Mouse (Mus musculus) forebrain, embryonic 16.5 days (tissue): ENCODE data around the gene Hist1h1d. TPM values are rescaled to one million over a fixed set of nuclear protein-coding genes. Genes with fewer than 3 reads are reported as not detected.
"Not testable (repeated sequence)": the region's sequence is repeated elsewhere in the genome, so short reads cannot be mapped to it uniquely, and the experiment has no call there.

ENCODE experiments used
- ATAC-seq: fragments of 200-750 bp; cut with Nextera tagmentation; 2 replicates; pipeline ENCODE4 v1.8.0; 2017; ENCODE audit warnings: mild to moderate bottlenecking, moderate library complexity
- H3K27ac ChIP-seq: fragments of 300-500 bp; sonication (generic); 2 replicates; pipeline ENCODE4 v1.5.1; 2014; ENCODE audit warnings: low read length, control low read depth
- H3K27me3 ChIP-seq: fragments of 300-500 bp; sonication (generic); replicated peaks from 2 replicates; pipeline ENCODE4 v1.6.1; 2014; ENCODE audit warnings: low read length; ENCODE audit not compliant: control insufficient read depth, insufficient read depth
- H3K36me3 ChIP-seq: fragments of 300-500 bp; sonication (generic); 2 replicates; pipeline ENCODE4 v1.6.1; 2014; ENCODE audit not compliant: control insufficient read depth, insufficient read depth
- H3K4me1 ChIP-seq: fragments of 300-500 bp; sonication (generic); replicated peaks from 2 replicates; pipeline ENCODE4 v1.6.1; 2014; ENCODE audit warnings: low read length; ENCODE audit not compliant: control insufficient read depth, insufficient read depth
- H3K4me2 ChIP-seq: fragments of 300-500 bp; sonication (generic); 2 replicates; pipeline ENCODE4 v1.6.1; 2014; ENCODE audit warnings: mild to moderate bottlenecking, low read length, control low read depth
- H3K4me3 ChIP-seq: fragments of 300-500 bp; sonication (generic); replicated peaks from 2 replicates; pipeline ENCODE4 v1.5.1; 2014; ENCODE audit warnings: mild to moderate bottlenecking, low read length, control low read depth
- H3K9ac ChIP-seq: fragments of 300-500 bp; sonication (generic); replicated peaks from 2 replicates; pipeline ENCODE4 v1.6.1; 2014; ENCODE audit warnings: low read depth, low read length, control low read depth
- H3K9me3 ChIP-seq: fragments of 300-500 bp; sonication (generic); 2 replicates; pipeline ENCODE4 v1.6.1; 2016; ENCODE audit warnings: low read length; ENCODE audit not compliant: control insufficient read depth
- WGBS: fragments of 180-500 bp; shearing (Covaris S2); extraction: QIAGEN DNeasy Blood & Tissue Kit; methylation state at CpG from one replicate; pipeline ENCODE4 v1.1.7; 2014; 5-methylcytosine and 5-hydroxymethylcytosine counted together
- polyA plus RNA-seq: library from polyadenylated mRNA; unstranded; fragments of >200 nt; fragmentation: Nextera tagmentation; extraction: Ambion mirVana; gene quantifications from 2 replicates; pipeline ENCODE4 v1.2.1, GENCODE M21; 2015

Hist1h1d gene
- polyA plus RNA-seq, 1 experiment from 2014 or later, result 0.22 TPM

DNA sequence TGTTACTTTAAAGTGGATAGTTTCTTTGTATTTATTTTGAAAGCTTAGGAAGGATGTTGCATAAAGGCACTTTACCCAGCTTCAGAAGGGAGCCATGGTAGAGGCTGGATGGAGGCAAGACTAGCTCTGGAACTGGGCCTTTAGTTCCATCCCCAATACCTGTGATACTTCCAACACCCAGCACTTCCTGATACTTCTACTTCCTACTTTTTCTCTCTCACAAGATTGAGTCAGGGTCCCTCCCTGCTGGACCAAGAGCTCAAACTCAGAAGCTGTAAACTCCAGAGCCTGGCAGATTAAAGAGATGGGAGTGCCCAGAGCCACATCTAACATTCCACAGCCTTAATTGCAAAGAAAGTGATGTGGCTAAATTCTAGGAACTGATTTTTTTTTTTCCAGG lies 31.3 kb downstream of the Hist1h1d start:
- no peaks in the 10 kb centered on the region for H3K36me3 ChIP-seq
- peak overlapping the region; percentile 98 for H3K27ac ChIP-seq
- peaks cover 33% of the 10 kb centered on the region for H3K4me1 ChIP-seq
- H3K27me3 ChIP-seq, result no peaks in the 10 kb centered on the region
- peak overlapping the region; percentile 60 for H3K4me2 ChIP-seq
- no peaks in the 10 kb centered on the region for H3K9me3 ChIP-seq
- ATAC-seq, result no peak
- H3K4me3 ChIP-seq, result peak overlapping the region; percentile 49
- peak overlapping the region; percentile 67 for H3K9ac ChIP-seq

DNA sequence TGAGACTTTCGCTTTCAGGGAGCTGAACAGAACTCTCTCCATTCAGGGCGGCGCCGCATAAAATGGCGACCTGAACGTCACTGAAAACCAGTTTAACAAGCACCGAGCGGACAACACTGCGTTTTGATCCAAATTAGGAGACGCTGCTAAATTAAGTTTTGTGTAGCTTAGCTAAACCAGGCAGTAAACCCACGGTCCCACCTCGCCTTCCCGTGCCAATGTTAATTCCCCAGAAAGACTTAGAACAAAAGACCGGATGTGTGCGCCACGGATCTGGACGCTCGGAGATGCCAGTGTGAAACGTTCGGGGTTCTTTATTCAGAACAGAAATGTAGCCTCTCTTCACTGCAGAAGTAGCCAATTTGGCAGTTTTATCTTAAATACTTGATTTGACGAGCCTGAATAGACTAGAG lies 32.0 kb downstream of the Hist1h1d start:
- Histone ChIP-seq H3K9me3 (no peaks in the 10 kb centered on the region), H3K36me3 (no peaks in the 10 kb centered on the region), H3K27me3 (no peaks in the 10 kb centered on the region), H3K4me1 (peaks cover 33% of the 10 kb centered on the region), H3K9ac (peak overlapping the region; percentile 67), H3K4me3 (peak overlapping the region; percentile 49), H3K4me2 (peak overlapping the region; percentile 60), H3K27ac (peak overlapping the region; percentile 98)
- WGBS, result 0% methylated on average over 21 of the region's 21 CpGs
- ATAC-seq, result peak; percentile 11

DNA sequence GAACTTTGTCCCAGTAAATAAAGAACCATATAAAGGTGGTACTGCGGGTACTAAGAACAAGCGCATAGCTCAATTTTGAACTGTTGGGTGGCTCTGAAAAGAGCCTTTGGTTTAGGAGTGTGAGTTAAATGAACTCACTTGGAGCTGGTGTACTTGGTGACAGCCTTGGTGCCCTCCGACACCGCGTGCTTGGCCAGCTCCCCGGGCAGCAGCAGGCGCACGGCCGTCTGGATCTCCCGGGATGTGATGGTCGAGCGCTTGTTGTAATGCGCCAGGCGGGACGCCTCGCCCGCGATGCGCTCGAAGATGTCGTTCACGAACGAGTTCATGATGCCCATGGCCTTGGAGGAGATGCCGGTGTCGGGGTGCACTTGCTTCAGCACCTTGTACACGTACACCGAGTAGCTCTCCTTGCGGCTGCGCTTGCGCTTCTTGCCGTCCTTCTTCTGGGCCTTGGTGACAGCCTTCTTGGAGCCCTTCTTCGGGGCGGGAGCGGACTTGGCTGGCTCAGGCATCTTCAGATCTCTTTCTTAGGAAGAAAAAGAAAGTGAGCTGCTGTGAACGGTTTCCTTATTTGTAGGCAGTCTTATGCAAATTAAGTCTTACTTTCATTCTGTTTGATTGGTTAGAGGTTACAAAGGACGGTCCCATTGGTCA lies 32.5 kb downstream of the Hist1h1d start:
- H3K27me3 ChIP-seq, H3K36me3 ChIP-seq, H3K9me3 ChIP-seq: not testable (repeated sequence)
- Histone ChIP-seq H3K9ac (peak overlapping the region; percentile 67), H3K4me2 (peak overlapping the region; percentile 60), H3K4me3 (peak overlapping the region; percentile 49), H3K4me1 (peaks cover 33% of the 10 kb centered on the region), H3K27ac (peak overlapping the region; percentile 98)
- under 1% methylated on average over 30 of the region's 36 CpGs for WGBS
- ATAC-seq, result peak; percentile 87

DNA sequence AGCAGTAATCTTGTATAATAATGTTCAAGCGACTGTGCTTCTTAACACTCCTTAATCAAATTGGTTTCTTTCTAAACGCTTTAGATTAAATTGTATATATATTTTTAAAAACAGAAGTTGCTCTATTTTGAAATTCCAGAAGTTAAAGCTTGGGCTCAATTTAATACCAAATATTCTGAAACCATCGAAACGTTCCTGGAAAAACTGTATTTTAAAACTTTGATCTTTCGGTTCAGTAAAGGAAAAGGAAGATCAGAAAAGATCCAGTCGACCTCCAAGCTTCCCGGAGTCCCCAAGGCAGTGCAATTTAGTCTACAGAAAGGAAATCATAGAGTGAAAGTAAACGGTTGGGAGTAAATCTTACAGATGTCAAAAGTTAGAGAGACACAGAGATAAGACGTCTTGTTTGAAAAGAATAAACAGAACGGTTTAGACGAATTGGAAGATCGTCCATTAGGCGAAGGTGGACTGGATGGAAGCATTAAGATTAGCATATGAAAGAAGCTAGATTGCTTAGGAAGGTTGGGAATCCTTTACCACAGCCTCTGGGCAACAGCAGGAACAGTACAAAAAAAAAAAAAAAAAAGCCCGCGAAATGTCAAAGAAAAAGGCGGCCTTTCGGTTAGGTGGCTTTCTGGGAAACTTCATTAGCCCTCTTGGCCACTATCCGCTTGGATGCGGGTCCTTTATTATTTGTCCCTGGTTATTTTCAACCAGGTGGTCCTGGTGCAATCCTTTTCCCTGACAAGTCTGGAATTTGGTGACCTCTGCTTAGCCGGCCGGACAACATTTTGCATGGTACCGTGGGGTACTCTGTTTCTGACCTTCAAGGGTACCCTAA lies 33.3 kb downstream of the Hist1h1d start:
- Histone ChIP-seq H3K4me2 (peak overlapping the region; percentile 77), H3K27me3 (no peaks in the 10 kb centered on the region), H3K9ac (peak overlapping the region; percentile 52), H3K36me3 (no peaks in the 10 kb centered on the region), H3K27ac (peak overlapping the region; percentile 93), H3K9me3 (no peaks in the 10 kb centered on the region), H3K4me3 (peak overlapping the region; percentile 39), H3K4me1 (peaks cover 33% of the 10 kb centered on the region)
- no peak for ATAC-seq
- under 1% methylated on average over 22 of the region's 22 CpGs for WGBS

DNA sequence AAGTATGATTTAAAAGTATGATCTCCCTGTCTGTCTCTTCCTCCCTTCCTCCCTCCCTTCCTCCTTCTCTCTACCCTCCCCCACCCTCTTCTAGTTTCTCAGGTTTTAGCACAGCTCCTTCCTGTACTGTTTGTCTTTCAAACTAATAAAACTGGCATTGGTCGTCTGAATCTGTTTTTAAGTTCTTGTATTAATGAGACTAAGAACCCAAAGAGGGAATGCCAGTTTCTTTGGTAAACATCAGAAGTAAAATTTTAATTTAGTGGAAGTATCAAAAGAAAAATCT lies 33.8 kb downstream of the Hist1h1d start:
- Histone ChIP-seq H3K4me1 (peaks cover 32% of the 10 kb centered on the region), H3K9ac (peak overlapping the region; percentile 52), H3K27ac (peak overlapping the region; percentile 93), H3K27me3 (no peaks in the 10 kb centered on the region), H3K36me3 (no peaks in the 10 kb centered on the region), H3K9me3 (no peaks in the 10 kb centered on the region), H3K4me3 (peak overlapping the region; percentile 39), H3K4me2 (peak overlapping the region; percentile 77)
- 3% methylated on average over 1 of the region's 1 CpGs for WGBS
- ATAC-seq, result no peak

DNA sequence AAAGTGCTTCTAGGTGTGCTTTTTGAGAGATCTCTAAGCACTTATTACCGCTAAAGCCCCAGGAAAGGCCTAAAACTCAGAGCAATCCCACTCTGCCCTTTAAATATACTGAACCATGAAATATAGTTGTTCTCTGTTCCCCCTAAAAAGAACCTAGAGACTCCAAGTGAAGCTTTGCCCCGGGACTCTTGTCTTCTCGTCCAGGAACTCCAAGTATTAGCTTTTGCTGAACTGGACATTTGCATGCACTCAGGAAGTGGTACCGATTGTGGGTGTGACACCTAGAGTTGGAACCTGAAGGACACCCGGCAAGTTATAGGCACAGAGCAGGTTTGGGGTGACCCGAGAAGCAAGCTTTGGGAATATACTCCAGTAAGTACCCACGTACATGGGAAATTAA lies 38.1 kb downstream of the Hist1h1d start:
- H3K36me3 ChIP-seq, result no peaks in the 10 kb centered on the region
- no peak overlapping the region for H3K9ac ChIP-seq
- no peak overlapping the region for H3K4me3 ChIP-seq
- no peaks in the 10 kb centered on the region for H3K27me3 ChIP-seq
- ATAC-seq, result no peak
- no peak overlapping the region for H3K27ac ChIP-seq
- H3K4me1 ChIP-seq, result peaks cover 7% of the 10 kb centered on the region
- 94% methylated on average over 7 of the region's 7 CpGs for WGBS
- no peaks in the 10 kb centered on the region for H3K9me3 ChIP-seq
- no peak overlapping the region for H3K4me2 ChIP-seq

DNA sequence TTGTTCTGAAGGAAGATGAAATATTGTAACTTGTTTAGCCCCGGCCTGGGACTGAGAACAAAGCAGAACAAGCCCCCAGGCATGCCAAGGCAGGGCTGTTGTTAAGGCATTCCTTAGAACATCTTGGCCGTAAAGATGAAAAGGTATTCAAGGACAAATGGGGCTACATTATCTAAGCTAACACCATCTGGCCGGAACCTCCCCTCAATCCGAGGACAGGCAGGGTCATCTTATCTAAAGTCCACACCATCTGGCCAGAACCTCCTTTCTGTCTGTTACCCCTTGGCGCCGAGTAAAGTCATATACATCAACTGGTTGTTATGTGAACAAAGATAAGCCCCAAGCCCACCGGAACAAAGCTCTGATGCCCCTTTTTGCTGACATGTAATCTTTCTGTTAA lies 38.8 kb downstream of the Hist1h1d start:
- not testable (repeated sequence) for H3K27me3 ChIP-seq, H3K4me2 ChIP-seq, H3K9me3 ChIP-seq, H3K27ac ChIP-seq, H3K4me1 ChIP-seq, H3K36me3 ChIP-seq, ATAC-seq, H3K9ac ChIP-seq, H3K4me3 ChIP-seq
- WGBS, result 95% methylated on average over 7 of the region's 7 CpGs

DNA sequence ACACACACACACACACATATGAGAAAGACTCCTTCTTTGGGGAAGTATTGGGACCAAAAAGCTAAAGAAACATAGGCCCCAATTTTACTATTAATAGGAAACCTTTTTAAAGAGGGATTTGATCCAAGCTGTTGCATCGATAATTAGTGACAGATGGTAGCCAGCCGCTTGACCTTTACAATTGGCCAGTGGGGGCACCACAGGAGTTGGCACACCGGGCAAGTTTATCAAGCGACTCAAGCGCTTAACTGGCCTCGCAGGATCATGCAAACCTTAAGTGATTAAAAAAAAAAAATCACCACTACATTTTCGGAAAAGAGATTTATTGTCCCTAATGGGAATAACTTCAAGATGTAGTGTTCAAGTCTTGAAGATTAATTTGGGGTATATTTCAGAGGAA lies 39.6 kb downstream of the Hist1h1d start:
- no peak overlapping the region for H3K27ac ChIP-seq
- H3K4me3 ChIP-seq, result no peak overlapping the region
- no peaks in the 10 kb centered on the region for H3K4me1 ChIP-seq
- 92% methylated on average over 7 of the region's 7 CpGs for WGBS
- H3K9ac ChIP-seq, result no peak overlapping the region
- H3K27me3 ChIP-seq, result no peaks in the 10 kb centered on the region
- no peaks in the 10 kb centered on the region for H3K36me3 ChIP-seq
- H3K9me3 ChIP-seq, result no peaks in the 10 kb centered on the region
- no peak for ATAC-seq
- no peak overlapping the region for H3K4me2 ChIP-seq

DNA sequence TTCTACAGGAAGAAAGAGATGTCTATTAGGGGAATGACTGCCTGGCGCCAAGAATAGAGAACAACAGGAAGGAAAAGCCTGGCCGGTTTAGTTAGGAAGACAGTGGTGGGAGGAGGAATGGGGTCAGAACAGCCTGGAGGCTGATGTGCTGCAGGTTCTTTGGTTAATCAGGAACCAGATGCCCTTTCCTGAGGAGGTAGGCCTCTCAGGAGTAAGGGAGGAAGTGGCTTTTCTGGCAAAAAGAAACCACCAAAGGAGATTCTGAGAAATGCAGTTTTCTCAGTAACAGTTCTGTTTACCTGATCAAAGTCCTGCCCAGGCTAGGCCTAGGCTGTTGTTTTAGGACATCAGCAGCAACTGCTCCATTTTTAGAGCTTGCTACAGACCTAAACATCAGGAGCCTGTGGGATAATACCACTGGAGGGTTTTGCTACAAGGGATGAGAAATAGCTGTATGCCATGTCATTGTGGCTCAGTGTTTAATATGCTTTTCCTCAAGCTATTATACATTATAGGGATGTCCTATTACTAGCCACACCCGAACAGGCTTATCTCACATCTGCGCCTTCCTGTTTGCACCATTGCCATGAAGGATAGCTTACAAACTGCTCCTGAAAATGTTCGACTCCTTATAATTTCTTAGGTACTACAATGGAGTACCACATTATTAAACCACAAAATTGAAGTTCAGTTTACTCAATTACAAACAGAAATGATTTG lies 40.1 kb downstream of the Hist1h1d start:
- H3K9me3 ChIP-seq, result no peaks in the 10 kb centered on the region
- no peaks in the 10 kb centered on the region for H3K36me3 ChIP-seq
- WGBS, result 92% methylated on average over 5 of the region's 5 CpGs

More for the DNA sequence above, 40.1 kb downstream of the Hist1h1d start:
- no peak overlapping the region for H3K27ac ChIP-seq
- no peak overlapping the region for H3K4me2 ChIP-seq
- ATAC-seq, result no peak
- H3K4me3 ChIP-seq, result no peak overlapping the region
- no peak overlapping the region for H3K9ac ChIP-seq
- H3K4me1 ChIP-seq, result no peaks in the 10 kb centered on the region
- H3K27me3 ChIP-seq, result no peaks in the 10 kb centered on the region
